Mouse (Mus musculus) thymus, postnatal 10 days (tissue): Measurements from ENCODE around the gene Tap2.

Experiments
- DNase-seq, 2 experiments: peaks; one replicate each; pipeline ENCODE4 v3.0.0; 2021; ENCODE audit warnings: low spot score in 2 of 2

The Tap2 gene

DNA sequence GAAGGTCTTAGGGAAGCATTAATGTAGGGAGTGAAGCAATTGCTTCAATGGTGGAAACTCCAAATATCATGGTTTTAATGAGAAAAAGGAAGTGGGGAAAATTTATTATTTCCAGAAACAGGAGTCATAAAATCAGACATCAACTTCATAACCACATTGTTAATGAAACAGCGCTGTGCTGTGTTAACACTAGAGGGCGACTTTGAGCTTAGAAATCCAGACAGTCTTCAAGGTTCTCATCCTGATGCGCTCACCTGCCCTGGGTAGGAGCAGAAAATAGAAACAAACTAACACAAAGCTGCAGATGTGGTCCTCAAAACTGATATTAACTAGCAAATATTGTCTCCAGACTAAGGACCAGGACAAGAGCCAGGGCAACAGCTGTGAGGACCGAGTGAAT, 46.6 kb downstream of the Tap2 start:
- DNase-seq: peak in 1 of 2 experiments; percentile 78

DNA sequence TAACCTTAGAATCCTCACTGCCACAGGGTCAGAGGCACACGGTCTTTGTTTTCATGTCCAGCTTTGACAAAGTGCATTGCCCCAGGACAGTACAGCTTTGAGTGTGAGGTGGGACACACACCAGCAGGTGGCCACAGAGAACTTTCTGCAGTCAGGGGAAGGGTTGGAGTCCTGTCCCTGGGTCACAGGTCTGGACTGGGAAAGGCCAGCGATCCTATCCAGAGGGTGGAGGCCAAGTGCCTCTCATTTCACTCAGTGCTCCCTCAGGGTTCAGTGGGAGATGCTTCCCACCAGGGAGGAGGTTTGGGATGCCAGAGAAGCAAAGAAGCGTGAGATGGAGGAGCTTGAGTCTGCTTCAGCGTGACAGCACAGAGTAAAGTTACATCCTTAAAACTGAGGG, 48.3 kb downstream of the Tap2 start:
- DNase-seq: no peak

GRCm38 (mm10) chr17:34256501-34256900, 53.2 kb downstream of the Tap2 start:
- DNase-seq: no peak

- peak; percentile 64 to 81 for DNase-seq
These were observed 54.5 kb downstream of the Tap2 start, which contains the start of gene H2-Ab1 for GRCm38 (mm10) chr17:34257594-34258375. H2-Ab1 (plus strand) TSS chr17:34257689.

DNA sequence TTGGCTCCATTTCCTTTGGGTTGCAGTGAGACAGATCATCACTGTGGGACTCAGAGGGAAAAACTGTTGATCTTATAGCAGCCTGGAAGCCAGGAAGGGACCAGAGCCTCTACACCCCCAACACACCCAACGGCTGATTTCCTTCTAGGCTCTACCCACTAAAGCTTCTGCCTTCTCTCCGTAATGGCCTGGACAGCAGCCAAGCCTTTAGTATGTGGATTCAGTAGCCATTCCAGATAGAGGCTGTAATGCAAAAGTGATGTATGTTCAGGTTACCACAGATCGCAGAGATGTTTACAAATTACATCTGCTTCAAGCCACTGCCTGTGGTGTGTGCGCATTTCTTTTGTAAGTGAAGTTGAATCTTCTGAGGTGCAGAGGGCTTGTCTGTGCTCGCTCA, 57.2 kb downstream of the Tap2 start:
- no peak for DNase-seq

- DNase-seq: peak in 1 of 2 experiments; percentile 59
These were observed 58.2 kb downstream of the Tap2 start for GRCm38 (mm10) chr17:34261502-34261901.

- peak; percentile 55 to 74 for DNase-seq
These were observed 59.7 kb downstream of the Tap2 start for GRCm38 (mm10) chr17:34263068-34263467.

DNA sequence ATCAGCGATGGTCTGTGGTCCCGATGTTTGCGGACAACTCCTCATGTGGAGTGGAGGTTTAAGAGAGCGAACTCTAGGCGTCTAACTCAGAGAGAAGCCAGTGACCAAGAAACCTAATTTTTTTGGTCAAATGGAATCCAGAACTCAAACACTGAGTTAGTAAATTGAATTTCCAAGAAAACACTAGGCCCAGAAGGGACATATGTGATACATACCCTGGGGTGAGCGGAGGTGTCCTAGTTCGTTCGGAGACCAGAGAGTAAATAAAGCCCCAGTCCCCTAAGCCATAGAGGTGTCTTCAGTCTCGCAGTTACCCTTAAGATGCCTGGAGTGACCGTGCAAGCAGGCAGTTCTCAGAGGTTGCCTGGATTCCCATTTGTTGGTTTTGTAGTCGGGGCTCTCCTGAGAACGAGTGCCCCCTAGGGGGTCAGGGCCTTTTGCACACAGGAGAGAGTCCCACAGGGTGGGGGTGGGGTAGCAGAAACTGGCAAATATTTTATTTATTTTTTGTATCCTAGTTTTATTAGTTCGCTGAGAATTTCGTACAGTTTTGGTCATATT, 60.6 kb downstream of the Tap2 start:
- peak; percentile 35 to 52 for DNase-seq

DNA sequence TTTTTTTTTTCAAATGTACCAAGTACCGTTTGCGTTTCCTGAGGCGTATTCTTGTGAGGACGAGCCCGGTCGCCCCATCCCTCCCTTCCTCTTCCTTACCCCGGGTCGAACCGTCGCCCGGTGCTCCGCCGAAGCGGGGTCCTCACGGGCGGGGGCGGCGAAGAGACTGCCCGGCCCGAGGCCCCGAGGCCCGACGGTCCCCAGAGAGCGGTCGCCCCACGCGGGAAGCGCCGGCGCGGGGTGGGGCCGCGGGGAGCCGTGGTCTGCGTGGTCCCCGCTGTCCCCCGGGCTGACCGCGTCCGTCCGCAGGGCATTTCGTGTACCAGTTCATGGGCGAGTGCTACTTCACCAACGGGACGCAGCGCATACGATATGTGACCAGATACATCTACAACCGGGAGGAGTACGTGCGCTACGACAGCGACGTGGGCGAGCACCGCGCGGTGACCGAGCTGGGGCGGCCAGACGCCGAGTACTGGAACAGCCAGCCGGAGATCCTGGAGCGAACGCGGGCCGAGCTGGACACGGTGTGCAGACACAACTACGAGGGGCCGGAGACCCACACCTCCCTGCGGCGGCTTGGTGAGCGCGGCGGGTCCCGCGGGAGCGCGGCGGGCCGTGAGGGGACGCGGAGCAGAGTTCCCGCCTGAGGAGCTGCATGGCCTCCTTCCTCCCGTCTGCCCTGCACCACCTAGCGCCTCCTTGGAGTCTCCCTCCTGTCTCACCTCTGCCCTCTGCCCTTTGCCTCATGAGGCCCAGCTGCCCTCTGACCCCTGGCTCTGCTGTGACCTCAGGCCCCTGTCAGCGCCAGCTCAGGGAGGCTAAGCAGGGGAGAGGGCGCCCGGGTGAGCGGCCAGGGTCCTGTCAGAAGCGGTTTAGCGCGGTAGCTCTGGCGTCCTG, 61.4 kb downstream of the Tap2 start:
- DNase-seq: no peak
